Mouse (Mus musculus): ENCODE measurements around the gene Adamts3.

DNA sequence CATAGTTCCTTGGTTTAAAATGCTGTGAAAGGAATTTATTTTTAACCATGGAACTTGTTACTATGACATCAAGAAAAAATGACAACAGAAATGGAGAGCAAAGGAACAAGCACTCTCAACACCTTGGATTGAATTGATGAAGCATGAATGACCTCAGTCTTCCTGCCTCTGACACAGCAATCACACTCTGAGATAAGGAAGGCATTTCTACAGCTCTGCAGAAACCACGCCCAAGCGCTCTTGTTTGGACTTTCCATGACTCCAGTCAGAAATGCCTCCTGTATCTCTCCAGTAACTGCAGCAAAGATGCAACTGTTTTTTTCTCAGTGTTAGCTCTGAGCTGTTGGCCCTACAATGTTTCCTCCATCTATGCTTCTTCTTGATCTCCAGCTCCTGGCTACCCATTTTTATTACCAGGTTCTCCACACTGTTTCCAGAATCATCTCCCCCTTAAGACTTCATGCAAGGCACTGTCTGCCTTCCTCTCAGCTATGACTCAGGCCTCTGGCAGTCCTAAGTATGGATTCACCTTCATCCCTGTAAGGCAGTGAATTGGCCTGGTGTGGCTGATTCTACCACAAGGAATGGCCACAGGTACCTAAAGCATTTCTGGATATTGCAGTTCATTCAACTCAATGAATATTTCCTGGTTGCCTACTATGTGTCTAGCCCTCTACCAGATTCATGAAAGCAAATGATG lies 134.8 kb downstream of the Adamts3 start:
- TF ChIP-seq JUND (IDR thresholded peaks at IDR 0.05; ENCODE audit: low read depth, low read length), result no peak
- no peak for TF ChIP-seq POLR2A (IDR thresholded peaks at IDR 0.05; ENCODE audit: control insufficient read depth in 1 of 2, insufficient read depth in 1 of 2, low read depth in 1 of 2, low read length in 2 of 2, poor library complexity in 1 of 2)
- no peak for TF ChIP-seq CTCF (IDR thresholded peaks at IDR 0.05 in 2 of 3, conservative IDR thresholded peaks at IDR 0.05 in 1 of 3; ENCODE audit: control insufficient read depth in 1 of 3, insufficient read depth in 1 of 3, low read depth in 2 of 3, low read length in 3 of 3, poor library complexity in 1 of 3, severe bottlenecking in 1 of 3)

All from MEL (cell line).